In genomic region chr10:5551382-5551781, GRCm38 (mm10) we compare ENCODE assay signal across 8 mouse cellular contexts. TPM values are rescaled to one million over a fixed set of nuclear protein-coding genes. Genes with fewer than 3 reads are reported as not detected.
DNase-seq lines count a peak whose midpoint lies in the region; ATAC-seq lines count a peak whose summit lies in the region.

Syne1 (minus strand) TSS chr10:5551482.

- H3K4me3 ChIP-seq in forebrain, embryonic 13.5 days = peak within 1 kb of the TSS; percentile 61
- H3K4me3 ChIP-seq in hindbrain, embryonic 10.5 days = peak within 1 kb of the TSS; percentile 69
- H3K4me3 ChIP-seq in liver, embryonic 12.5 days = peak within 1 kb of the TSS; percentile 57
- peak within 1 kb of the TSS; percentile 50 for H3K4me3 ChIP-seq in stomach, embryonic 16.5 days (replicated peaks; ENCODE audit: low read length)

- H3K4me1 ChIP-seq in forebrain, embryonic 13.5 days = peaks cover 6% of the 10 kb centered on the region
- H3K4me1 ChIP-seq in hindbrain, embryonic 10.5 days (replicated peaks) = peaks cover 14% of the 10 kb centered on the region
- peaks cover 12% of the 10 kb centered on the region; the same call in 1 of the 2 replicates for H3K4me1 ChIP-seq in liver, embryonic 12.5 days
- H3K4me1 ChIP-seq in stomach, embryonic 16.5 days (ENCODE audit: control insufficient read depth, insufficient read depth, low read length) = peaks cover 4% of the 10 kb centered on the region; the same call in 1 of the 2 replicates

- 42% methylated on average over 5 of the region's 5 CpGs for WGBS in forebrain, embryonic 13.5 days
- WGBS in hindbrain, embryonic 10.5 days = 81% methylated on average over 5 of the region's 5 CpGs
- 76% methylated on average over 5 of the region's 5 CpGs for WGBS in liver, embryonic 12.5 days (ENCODE audit: insufficient replicate concordance)
- 64% methylated on average over 5 of the region's 5 CpGs for WGBS in stomach, embryonic 16.5 days

- peak within 1 kb of the TSS; percentile 71 for H3K9ac ChIP-seq in forebrain, embryonic 13.5 days
- peak within 1 kb of the TSS; percentile 39; the same call in 1 of the 2 replicates for H3K9ac ChIP-seq in liver, embryonic 12.5 days
- H3K9ac ChIP-seq in stomach, embryonic 16.5 days (ENCODE audit: low read length) = peak within 1 kb of the TSS; percentile 60

- H3K4me2 ChIP-seq in forebrain, embryonic 13.5 days = peak within 1 kb of the TSS; percentile 92
- peak within 1 kb of the TSS; percentile 77 for H3K4me2 ChIP-seq in liver, embryonic 12.5 days
- peak within 1 kb of the TSS; percentile 84 for H3K4me2 ChIP-seq in stomach, embryonic 16.5 days (ENCODE audit: low read depth, low read length)

- H3K9me3 ChIP-seq in forebrain, embryonic 13.5 days (replicated peaks) = no peaks in the 10 kb centered on the region
- no peaks in the 10 kb centered on the region for H3K9me3 ChIP-seq in hindbrain, embryonic 10.5 days
- H3K9me3 ChIP-seq in liver, embryonic 12.5 days (replicated peaks) = no peaks in the 10 kb centered on the region
- H3K9me3 ChIP-seq in stomach, embryonic 16.5 days (replicated peaks; ENCODE audit: control insufficient read depth, low read length) = no peaks in the 10 kb centered on the region

- no peaks in the 10 kb centered on the region for H3K36me3 ChIP-seq in forebrain, embryonic 13.5 days (ENCODE audit: poor library complexity, severe bottlenecking)
- H3K36me3 ChIP-seq in hindbrain, embryonic 10.5 days = no peaks in the 10 kb centered on the region
- H3K36me3 ChIP-seq in liver, embryonic 12.5 days = no peaks in the 10 kb centered on the region
- H3K36me3 ChIP-seq in stomach, embryonic 16.5 days (ENCODE audit: control insufficient read depth, insufficient read depth, low read length) = no peaks in the 10 kb centered on the region

- ATAC-seq in forebrain, embryonic 13.5 days = no peak
- no peak for ATAC-seq in liver, embryonic 12.5 days
- no peak for ATAC-seq in stomach, embryonic 16.5 days (ENCODE audit: insufficient read depth, low FRiP score)

- no peak for DNase-seq in urinary bladder, adult 2 months (ENCODE audit: low spot score)
- no peak for DNase-seq in urinary bladder, postnatal 36 days (ENCODE audit: low spot score in 2 of 2)
- no peak for DNase-seq in hindbrain, embryonic 10.5 days (ENCODE audit: low spot score)
- DNase-seq in cerebellum, adult 18-20 months = no peak
- no peak for DNase-seq in cerebellum, adult 11-12 months

- H3K27me3 ChIP-seq in forebrain, embryonic 13.5 days = 0 out of 2 replicates have a peak, but pooled peaks cover 2% of the 10 kb centered on the region
- H3K27me3 ChIP-seq in hindbrain, embryonic 10.5 days (ENCODE audit: insufficient read depth, poor library complexity, severe bottlenecking) = peaks cover 4% of the 10 kb centered on the region
- H3K27me3 ChIP-seq in liver, embryonic 12.5 days (replicated peaks) = peaks cover 16% of the 10 kb centered on the region
- H3K27me3 ChIP-seq in stomach, embryonic 16.5 days (ENCODE audit: control insufficient read depth, insufficient read depth, low read length) = no peaks in the 10 kb centered on the region

- peak within 1 kb of the TSS; percentile 10; the same call in 1 of the 2 replicates for H3K27ac ChIP-seq in forebrain, embryonic 13.5 days
- H3K27ac ChIP-seq in hindbrain, embryonic 10.5 days = peak within 1 kb of the TSS; percentile 72
- peak within 1 kb of the TSS; percentile 36; the same call in 1 of the 2 replicates for H3K27ac ChIP-seq in liver, embryonic 12.5 days
- no peak within 1 kb of the TSS for H3K27ac ChIP-seq in stomach, embryonic 16.5 days (ENCODE audit: low read length)

RNA-seq across cellular contexts. Expression of gene Syne1, which starts in this region (rescaled TPM):
- polyA plus RNA-seq in urinary bladder, adult 2 months (2012; rRNA removed) = 28.3 and 39.1 TPM in 2 replicates
- 2.4 and 3.4 TPM in 2 replicates for polyA plus RNA-seq in forebrain, embryonic 13.5 days (2015; fragmentation: Nextera tagmentation; extraction: Ambion mirVana)
- 2.7 and 3.2 TPM in 2 replicates for polyA plus RNA-seq in hindbrain, embryonic 10.5 days (2016; fragmentation: Nextera tagmentation; extraction: Ambion mirVana)
- polyA plus RNA-seq in liver, embryonic 12.5 days (2016; fragmentation: Nextera tagmentation; extraction: Ambion mirVana) = 4.4 and 4.7 TPM in 2 replicates
- polyA plus RNA-seq in stomach, embryonic 16.5 days (2015; fragmentation: Nextera tagmentation; extraction: Ambion mirVana) = 7.3 and 9.4 TPM in 2 replicates
